Mouse (Mus musculus) gastrocnemius, adult 18-20 months (tissue): ENCODE measurements around the gene Gm9639. TPM values are rescaled to one million over a fixed set of nuclear protein-coding genes. Genes with fewer than 3 reads are reported as not detected.
"Not testable (repeated sequence)": the region's sequence is repeated elsewhere in the genome, so short reads cannot be mapped to it uniquely, and the experiment has no call there.

Source experiments
- DNase-seq: peaks from one replicate; pipeline ENCODE4 v3.0.0; 2021; ENCODE audit warnings: low spot score
- long read RNA-seq, 2 experiments: library from polyadenylated mRNA; stranded (forward); transcript quantifications; one replicate each; pipeline ENCODE4 v2.0.0; 2021
- total RNA-seq, 2 experiments: library from RNA; stranded (reverse); gene quantifications; 2 replicates each; pipeline ENCODE4 v1.2.3; 2021

Gm9639 gene
- not detected for total RNA-seq
- long read RNA-seq, experiment 1 = 0 reads
- long read RNA-seq, experiment 2 = 0 reads

DNA sequence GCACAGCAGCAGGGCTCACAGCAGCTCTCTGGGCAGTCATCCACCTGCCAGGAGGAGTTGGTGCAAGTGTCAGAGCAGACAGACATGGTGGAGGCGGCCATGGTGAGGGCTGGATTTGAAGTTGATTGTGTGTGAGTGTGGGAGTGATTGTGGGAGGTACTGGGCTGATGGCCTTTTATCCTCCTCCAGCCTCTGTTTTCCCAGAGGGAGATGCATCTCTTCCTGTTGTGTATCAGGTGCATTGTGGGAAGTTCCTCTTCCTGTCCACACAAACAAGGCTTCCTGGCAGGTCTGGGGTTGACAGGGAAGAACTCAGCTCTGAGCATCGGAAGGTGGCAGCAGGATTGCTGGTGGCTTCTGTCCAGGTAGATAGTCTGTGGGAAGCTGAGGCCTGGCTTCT, at the start of gene Gm9639:
TSS of gene Gm9639 (minus strand) at position 101 of the 400 bp plus-strand sequence.
- no peak for DNase-seq

DNA sequence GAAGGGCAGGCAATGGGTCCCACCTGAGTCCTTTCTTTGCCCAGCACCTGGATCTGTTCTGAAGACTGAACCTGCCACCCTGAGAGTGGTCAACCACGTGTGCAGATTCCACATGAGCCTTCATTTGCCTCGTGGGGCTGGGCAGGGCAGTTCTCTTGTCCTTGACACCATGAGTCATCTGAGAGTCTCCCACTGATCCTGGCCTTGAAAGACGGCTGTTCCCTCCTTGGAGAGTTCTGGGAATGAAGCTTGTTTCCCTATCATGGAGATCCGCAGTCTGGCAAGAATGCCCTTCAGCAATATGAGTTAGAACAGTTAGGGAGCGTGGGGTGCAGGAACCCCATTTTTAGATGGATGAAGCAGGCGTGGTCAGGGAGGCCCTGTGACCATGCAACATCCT, 44.1 kb upstream of the Gm9639 start:
- DNase-seq = no peak

DNA sequence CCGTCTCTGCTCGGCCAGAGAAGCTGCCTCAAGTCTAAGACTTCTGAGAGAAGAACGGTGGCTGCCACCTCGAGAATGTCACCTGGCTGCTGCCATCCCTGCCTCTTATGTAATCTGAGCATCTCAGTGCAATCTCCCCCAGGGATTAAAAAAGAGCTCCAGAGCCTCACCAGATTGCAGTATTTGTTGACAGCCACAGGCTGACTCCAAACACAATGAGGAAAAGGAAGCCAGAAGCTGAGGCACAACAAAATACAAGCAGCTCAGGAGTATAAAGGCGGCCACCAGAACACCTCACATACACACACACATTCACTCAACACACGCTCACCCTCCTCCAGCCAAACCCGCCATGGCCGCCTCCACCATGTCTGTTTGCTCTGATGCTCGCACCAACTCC, 40.8 kb upstream of the Gm9639 start, which contains the start of gene Krtap10-10:
TSS of gene Krtap10-10 (plus strand) at position 301 of the 400 bp plus-strand sequence.
- DNase-seq = no peak

DNA sequence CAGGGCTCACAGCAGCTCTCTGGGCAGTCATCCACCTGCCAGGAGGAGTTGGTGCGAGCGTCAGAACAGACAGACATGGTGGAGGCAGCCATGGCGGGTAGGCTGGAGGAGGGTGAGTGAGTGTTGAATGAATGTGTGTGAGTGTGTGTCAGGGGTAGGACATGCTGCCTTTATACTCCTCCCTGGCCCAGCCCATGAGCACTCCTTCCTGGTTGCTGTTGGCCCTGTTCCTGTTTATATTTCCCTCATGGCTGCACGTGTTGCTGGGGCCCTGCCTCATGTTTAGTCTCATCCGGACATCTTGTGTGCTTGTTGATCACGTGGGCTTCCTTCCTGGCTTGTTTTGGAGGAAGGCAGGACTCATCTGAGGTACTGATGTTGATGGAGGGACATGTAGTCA, 32.1 kb upstream of the Gm9639 start, which contains the start of gene Krtap10-4:
TSS of gene Krtap10-4 (minus strand) at position 145 of the 400 bp plus-strand sequence.
- no peak for DNase-seq

DNA sequence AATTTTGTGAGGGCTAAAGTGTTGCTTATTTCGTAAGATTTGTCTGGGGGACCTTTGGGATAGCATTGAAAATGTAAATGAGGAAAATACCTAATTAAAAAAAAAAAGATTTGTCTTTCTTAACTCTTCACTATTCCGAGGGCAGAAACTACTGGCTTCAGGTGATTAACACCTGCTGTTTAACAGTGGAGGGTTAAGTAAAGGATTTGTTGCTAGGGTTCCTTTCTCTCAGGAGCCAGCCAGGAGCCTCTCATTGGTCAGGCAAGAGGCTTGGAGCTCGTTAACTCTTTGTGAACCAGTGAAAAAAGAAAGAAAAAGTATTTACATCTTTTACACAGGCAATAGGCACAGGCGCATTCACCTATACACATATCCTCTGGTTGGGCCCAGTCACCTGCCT, 24.3 kb upstream of the Gm9639 start:
- no peak for DNase-seq

DNA sequence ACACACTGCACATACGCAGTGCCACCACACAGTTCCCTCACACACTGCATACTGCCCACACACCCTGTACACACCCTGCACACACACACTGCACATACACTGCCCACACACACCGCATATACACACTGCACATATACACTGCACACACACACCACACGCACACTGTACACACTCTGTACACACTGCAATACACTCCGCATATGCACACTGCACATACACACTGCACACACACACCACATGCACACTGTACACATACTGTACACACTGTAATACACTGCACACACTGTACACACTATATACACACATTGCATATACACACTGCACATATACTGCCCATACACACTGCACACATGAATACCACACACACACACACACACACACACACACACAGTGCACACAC, 23.6 kb upstream of the Gm9639 start:
- no peak for DNase-seq

DNA sequence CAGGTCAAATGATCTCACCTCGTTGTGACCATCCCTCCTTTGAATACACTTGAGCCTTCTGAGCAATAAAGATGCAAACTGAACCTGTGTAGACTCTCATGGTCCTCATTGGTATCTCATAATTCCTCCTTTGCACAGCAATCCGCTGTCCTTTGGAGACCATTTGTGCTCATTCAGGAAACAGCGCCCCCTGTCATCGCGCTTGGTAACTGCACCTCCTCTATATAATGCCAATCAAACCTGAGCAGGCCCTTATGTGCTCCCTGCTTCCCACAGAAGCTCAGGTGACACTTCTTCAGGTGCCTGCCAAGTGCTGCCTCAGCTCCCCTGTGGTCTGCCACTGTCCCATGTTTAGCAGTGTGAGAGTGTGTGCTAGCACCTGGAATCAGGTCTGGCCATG, 20.6 kb upstream of the Gm9639 start:
- no peak for DNase-seq

DNA sequence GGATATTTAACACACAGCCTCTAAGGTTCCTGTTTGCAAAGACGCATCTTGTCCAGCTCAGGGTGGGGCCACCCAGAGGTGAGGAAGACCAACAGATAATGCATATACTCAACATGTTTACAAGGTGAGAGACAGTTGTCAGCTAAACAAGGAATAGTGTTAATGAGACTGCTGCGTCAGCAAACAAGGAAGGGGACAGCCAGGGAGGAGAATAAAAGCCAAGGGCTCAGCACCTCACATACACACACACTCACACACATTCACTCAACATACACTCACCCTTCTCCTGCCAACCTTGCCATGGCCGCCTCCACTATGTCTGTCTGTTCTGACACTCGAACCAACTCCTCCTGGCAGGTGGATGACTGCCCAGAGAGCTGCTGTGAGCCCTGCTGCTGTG, 19.5 kb upstream of the Gm9639 start, which contains the start of gene Gm2696:
TSS of gene Gm2696 (plus strand) at position 301 of the 400 bp plus-strand sequence.
- DNase-seq = no peak

DNA sequence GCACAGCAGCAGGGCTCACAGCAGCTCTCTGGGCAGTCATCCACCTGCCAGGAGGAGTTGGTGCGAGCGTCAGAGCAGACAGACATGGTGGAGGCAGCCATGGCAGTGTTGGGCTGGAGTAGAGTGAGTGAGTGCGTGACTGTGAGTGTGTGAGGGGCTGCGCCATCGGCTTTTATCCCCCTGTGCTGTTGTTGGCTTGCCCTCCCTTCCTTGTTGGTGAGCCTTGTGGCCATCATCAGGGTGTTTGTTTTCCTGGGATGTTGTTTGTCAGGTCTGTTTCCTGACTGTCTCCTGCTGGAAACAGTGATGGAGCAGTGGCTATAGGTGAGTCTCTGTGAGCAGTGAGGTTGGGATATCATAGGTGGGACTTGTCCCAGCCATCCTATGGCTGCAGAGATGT, 16.9 kb upstream of the Gm9639 start, which contains the start of gene Gm9507:
TSS of gene Gm9507 (minus strand) at position 101 of the 400 bp plus-strand sequence.
- DNase-seq = no peak

DNA sequence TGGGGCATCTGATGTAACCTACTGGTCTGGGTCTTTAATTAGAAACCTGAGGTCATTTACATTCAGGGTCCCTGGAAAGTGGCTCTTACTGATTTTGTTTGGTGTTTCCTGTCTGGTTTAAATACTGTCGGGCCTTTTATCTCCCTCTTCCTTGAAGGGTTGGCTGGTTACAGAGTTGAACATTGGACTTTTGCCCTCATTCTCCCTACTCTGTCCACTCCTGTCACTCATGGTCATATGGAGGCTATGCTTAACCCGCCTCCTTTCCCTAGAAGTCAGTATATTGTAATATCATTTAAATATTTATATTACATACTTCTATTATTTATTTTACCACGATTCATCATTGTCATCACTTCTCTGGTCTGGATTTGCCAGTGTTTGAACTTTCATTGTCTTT, 9.2 kb upstream of the Gm9639 start:
- DNase-seq = no peak

DNA sequence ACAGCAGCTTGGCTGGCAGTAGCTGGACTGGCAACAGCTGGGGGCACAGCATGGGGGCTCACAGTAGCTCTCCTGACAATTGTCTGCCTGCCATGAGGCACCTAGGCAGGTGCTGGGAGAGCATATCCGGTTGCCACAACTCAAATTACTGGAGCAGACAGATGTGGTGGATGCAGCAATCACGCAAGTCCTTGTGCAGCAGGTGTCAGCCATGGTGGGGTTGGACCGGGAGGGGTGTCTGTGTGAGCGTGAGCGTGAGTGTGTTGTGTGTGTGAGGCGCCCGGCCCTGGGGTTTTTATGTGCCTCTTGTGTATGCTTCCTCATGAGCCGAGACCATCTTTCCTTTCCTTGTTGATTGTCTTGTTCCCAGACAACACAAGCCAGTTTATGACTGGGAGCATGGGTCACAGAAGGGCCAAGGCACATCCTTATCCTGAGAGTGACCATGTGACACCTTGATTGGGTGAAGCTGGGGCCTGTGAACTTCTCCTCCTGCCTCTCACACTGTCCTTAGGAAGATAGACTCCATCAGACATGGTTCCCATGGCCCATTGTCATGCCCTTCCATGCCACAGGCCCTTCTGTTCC, 4.1 kb upstream of the Gm9639 start, which contains the start of gene Gm19668:
TSS of gene Gm19668 (minus strand) at position 213 of the 588 bp plus-strand sequence.
- DNase-seq = no peak

DNA sequence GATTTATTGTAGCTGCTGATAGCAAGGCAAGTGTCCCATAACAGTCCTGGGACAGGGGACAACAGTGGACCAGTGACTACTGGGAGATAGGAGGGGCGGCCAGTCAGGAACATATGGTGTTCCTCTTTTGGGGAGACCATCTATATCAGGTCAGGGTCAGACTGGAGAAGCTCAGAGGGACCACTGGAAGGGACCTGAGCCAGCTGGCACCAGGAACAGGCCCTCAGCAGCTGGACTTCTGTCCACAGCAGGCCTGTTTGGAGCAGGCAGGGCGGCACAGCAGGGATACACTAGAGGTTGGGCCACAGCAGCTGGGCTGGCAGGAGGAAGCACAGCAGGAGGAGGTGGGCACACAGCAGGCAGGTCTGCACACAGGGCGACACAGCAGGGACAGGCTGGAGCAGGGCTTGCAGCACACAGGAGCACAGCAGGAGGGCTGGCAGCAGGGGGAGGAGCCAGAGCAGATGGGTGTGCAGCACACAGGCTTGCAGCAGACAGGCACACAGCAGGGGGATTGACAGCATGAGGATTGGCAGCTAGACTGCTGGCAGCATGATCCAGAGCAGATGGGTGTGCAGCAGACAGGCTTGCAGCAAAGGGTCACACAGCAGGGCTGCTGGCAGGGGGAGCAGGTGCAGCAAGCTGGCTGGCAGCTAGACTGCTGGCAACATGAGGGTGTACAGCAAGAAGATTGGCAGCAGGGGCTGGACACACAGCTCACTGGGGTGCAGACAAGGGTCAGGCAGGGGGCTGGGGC, 3.5 kb upstream of the Gm9639 start:
- not testable (repeated sequence) for DNase-seq

DNA sequence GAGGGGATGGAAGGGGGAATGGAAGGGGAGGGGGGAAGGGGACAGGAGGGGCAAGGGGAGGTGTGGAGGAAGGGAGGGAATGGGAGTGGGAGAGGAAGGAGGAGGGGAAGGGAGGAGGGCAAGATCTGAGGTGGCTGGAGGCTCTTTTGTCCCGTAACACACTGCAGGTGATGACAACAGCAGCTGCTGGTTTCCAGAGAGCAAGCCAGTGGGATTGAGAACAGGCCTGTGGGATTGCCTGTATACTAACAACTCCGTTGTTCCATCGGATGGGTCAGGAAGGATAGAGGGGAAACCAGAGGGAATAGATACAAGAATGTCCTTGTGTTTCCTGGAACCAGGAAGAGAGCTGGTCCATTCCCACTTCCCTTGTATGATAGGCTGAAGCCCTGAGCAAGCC, 2.8 kb upstream of the Gm9639 start:
- no peak for DNase-seq

DNA sequence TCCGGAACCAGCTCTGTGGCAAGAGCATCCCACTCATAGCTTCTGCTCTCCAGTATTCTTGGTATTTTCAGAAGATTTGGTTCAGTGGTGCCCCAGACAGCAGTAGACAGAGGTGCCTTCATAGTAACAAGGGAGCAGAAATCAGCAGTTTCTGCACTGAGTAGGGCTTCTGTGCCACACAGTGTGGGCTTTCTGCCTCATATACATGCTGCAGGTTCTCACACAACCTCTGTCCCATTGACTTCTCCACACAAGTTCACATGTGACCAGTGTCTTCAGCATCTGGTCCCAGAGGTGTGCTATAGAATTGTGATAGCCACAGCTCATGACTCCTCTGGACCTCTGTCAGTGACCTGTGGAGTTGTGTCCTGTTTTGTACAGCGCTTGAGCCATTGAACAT, 6.3 kb downstream of the Gm9639 start:
- no peak for DNase-seq

DNA sequence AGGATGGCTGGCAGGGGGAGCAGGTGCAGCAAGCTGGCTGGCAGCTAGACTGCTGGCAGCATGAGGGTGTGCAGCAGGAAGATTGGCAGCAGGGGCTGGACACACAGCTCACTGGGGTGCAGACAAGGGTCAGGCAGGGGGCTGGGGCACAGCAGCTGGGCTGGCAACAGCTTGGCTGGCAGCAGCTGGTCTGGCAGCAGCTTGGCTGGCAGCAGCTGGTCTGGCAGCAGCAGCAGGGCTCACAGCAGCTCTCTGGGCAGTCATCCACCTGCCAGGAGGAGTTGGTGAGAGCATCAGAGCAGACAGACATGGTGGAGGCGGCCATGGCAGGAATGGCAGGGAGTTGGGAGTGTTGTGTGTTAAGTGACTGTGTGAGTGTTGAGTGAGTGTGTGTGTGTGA, 7.0 kb downstream of the Gm9639 start, which contains the start of gene Gm7137:
TSS of gene Gm7137 (minus strand) at position 325 of the 400 bp plus-strand sequence.
- DNase-seq = not testable (repeated sequence)

DNA sequence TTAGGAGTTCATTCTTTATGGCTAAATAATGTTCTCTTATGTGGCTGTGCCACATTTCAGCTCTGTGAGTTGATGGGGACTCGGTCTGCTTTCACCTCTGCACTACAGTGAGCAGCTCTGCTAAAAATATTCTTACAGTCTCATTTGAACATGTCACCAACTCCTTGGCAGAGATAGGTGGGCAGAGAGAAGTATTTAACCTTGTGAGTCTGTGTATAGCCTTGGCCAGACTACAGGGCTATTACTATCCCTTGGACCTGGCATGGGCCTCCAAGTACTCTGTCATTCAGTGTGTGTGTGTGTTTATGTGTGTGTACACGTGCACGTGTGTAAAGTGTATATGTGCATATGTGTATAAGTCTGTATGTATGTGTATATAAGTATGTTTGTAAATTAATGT, 11.5 kb downstream of the Gm9639 start:
- DNase-seq = not testable (repeated sequence)

DNA sequence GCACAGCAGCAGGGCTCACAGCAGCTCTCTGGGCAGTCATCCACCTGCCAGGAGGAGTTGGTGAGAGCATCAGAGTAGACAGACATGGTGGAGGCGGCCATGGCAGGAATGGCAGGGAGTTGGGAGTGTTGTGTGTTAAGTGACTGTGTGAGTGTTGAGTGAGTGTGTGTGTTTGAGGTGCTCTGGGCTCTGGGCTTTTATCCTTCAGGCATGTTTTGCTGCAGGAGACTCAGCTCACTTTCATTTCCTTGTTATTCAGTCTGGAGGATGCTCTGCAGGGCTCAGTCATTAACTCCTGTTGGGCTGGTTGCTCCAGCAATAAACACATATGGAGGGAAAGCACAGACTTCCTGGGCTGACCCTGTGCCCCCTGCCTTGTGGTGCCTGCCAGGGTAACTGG, 12.4 kb downstream of the Gm9639 start, which contains the start of gene Gm3250:
TSS of gene Gm3250 (minus strand) at position 101 of the 400 bp plus-strand sequence.
- DNase-seq = not testable (repeated sequence)

DNA sequence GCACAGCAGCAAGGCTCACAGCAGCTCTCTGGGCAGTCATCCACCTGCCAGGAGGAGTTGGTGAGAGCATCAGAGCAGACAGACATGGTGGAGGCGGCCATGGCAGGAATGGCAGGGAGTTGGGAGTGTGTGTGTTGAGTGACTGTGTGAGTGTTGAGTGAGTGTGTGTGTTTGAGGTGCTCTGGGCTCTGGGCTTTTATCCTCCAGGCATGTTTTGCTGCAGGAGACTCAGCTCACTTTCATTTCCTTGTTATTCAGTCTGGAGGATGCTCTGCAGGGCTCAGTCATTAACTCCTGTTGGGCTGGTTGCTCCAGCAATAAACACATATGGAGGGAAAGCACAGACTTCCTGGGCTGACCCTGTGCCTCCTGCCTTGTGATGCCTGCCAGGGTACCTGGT, 18.0 kb downstream of the Gm9639 start, which contains the start of gene Gm7138:
TSS of gene Gm7138 (minus strand) at position 101 of the 400 bp plus-strand sequence.
- DNase-seq = not testable (repeated sequence)

DNA sequence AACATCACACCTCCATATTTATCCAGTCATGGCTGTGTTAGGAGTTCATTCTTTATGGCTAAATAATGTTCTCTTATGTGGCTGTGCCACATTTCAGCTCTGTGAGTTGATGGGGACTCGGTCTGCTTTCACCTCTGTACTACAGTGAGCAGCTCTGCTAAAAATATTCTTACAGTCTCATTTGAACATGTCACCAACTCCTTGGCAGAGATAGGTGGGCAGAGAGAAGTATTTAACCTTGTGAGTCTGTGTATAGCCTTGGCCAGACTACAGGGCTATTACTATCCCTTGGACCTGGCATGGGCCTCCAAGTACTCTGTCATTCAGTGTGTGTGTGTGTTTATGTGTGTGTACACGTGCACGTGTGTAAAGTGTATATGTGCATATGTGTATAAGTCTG, 22.7 kb downstream of the Gm9639 start:
- DNase-seq = not testable (repeated sequence)

DNA sequence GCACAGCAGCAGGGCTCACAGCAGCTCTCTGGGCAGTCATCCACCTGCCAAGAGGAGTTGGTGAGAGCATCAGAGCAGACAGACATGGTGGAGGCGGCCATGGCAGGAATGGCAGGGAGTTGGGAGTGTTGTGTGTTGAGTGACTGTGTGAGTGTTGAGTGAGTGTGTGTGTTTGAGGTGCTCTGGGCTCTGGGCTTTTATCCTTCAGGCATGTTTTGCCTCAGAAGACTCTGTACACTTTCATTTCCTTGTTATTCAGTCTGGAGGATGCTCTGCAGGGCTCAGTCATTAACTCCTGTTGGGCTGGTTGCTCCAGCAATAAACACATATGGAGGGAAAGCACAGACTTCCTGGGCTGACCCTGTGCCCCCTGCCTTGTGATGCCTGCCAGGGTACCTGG, 23.7 kb downstream of the Gm9639 start, which contains the start of gene Gm3238:
TSS of gene Gm3238 (minus strand) at position 101 of the 400 bp plus-strand sequence.
- not testable (repeated sequence) for DNase-seq

DNA sequence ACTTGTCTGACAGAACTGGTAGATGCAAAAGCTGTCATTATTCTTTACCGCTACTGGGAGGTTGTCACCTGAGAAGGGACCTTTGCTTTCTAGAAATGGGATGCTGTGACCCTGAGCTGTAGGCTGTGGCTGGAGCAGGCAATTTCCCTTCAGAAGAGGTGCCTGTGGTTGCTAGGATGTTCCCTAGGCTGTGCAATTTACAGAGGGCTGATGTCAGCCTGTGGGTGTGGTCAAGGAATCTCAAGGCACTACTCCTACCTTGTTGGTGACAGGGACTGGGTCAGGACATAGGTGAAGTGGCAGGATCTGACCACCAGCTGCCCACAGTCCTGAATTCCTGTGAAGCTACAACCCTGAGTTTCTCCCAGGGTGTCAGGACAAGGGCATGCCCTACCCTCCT, 25.1 kb downstream of the Gm9639 start:
- DNase-seq = no peak

DNA sequence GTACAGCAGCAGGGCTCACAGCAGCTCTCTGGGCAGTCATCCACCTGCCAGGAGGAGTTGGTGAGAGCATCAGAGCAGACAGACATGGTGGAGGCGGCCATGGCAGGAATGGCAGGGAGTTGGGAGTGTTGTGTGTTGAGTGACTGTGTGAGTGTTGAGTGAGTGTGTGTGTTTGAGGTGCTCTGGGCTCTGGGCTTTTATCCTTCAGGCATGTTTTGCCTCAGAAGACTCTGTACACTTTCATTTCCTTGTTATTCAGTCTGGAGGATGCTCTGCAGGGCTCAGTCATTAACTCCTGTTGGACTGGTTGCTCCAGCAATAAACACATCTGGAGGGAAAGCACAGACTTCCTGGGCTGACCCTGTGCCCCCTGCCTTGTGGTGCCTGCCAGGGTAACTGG, 35.3 kb downstream of the Gm9639 start, which contains the start of gene Gm3233:
TSS of gene Gm3233 (minus strand) at position 101 of the 400 bp plus-strand sequence.
- not testable (repeated sequence) for DNase-seq
